Mouse (Mus musculus): Measurements from ENCODE around the gene Tomm40.

Tomm40 gene

GRCm38 (mm10) chr7:19686521-19686920 lies 28.7 kb downstream of the Tomm40 start:
- DNase-seq (ENCODE audit: low spot score), result no peak

- DNase-seq (ENCODE audit: low spot score), result no peak
Measured at GRCm38 (mm10) chr7:19685374-19685773, 29.9 kb downstream of the Tomm40 start.

DNA sequence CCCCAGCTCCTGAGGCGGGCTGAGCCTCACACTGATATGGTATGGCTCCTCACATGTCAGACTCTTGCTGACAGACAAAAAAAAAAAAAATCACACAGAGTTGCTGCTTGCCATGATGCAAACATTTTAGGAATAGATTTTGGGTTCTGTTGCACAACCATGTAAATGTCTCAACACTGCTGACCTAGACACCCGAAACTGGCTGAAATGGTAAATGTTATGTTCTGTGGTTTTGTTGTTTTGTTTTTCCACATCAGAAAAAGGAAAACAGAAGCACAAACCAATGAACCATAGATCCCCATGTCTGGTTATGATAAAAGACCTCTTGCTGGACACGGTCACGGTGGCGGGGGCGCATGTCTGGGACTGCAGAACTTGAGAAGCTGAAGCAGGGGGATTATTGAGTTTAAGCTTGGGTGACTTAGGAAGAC lies 31.5 kb downstream of the Tomm40 start:
- DNase-seq (ENCODE audit: low spot score), result peak; percentile 57

GRCm38 (mm10) chr7:19682979-19683378 lies 32.3 kb downstream of the Tomm40 start:
- no peak for DNase-seq (ENCODE audit: low spot score)

DNA sequence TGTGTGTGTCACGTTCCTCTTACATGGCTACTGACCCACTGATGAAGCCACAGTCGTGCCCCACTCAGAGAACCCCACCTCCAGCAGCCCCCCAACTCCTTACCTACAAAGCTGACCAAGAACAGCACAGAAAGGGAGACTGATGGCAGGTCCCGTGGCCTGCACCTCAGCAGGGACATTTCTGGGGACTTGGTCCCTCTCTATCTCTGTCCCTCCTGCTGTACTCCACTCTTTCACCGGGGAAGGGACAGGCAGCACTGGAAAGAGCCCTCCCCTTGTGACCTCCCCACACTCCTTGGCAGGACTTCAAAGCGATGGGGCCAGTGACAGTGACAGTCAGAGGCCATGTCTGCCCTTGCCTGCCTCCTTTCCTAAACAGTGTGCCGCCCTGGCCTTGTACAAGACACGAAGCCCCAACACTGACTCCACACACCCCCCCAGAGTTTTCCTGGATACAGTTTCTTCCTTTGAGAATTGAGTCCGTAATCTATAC lies 34.0 kb downstream of the Tomm40 start, which contains the start of the genes Gm44805 and Apoc4:
Gene Gm44805, minus strand, starts transcription at position 222 of the 493 bp plus-strand sequence.
Gene Apoc4, minus strand, starts transcription at position 278 of the 493 bp plus-strand sequence.
- DNase-seq (ENCODE audit: low spot score), result no peak

DNA sequence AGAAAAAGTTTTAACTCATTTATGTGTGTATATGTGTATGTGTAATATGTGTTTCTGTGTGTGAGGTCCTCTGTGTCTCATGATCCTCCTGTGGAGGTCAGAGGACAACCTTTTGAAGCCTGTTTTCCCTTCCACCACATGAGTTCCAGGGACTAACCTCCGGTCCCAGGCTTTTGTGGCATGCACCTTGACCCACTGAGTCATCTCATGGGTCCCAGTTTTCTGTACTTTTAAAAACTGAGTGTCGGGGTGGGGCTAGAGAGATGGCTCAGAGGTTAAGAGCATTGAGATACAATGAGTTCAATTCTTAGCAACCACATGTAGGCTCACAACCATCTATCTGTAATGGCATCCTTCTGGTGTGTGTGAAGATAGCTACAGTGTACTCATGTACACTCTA lies 34.5 kb downstream of the Tomm40 start:
- DNase-seq (ENCODE audit: low spot score), result no peak

DNA sequence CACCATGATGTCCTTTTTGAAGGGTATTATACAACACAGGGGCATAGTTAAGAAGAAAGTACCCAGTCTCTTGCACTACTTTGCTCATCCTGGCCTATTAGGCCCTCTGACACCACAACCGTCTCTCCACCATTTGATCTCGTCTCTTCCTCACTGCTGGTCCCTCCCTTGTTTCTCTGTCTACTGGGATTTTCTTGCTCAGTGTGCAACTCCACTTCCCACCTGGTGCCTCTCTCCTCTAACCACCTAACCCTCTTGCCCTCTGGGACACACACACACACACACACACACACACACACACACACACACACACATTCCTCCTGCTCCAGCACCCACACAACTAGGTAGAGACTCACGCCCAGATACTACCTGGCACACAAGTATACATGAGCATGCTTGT lies 36.3 kb downstream of the Tomm40 start:
- no peak for DNase-seq (ENCODE audit: low spot score)

DNA sequence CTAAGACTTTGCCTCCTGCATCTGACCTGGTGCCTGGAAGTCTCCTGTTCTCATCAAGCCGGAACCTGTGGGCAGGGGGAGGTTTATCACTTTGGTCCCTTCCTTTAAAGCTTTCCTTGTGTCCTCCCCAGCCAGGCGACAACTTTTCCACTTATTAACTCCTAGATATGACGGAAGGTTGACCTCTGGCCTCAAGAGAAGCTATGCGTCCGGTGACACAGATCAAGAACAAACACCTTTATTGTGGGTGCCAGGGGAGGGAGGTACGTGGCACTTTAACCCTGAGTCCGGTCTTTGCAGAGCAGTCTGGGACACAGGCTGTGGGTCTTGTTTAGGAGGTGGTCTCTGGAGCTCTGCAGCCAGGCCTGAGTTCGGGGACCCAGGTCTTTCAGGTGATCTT lies 37.4 kb downstream of the Tomm40 start, which contains the start of gene Apoc2:
Gene Apoc2, minus strand, starts transcription at position 70 of the 400 bp plus-strand sequence.
- DNase-seq (ENCODE audit: low spot score), result no peak

GRCm38 (mm10) chr7:19676662-19677061 lies 38.6 kb downstream of the Tomm40 start:
- no peak for DNase-seq (ENCODE audit: low spot score)

GRCm38 (mm10) chr7:19675824-19676223 lies 39.4 kb downstream of the Tomm40 start:
- DNase-seq (ENCODE audit: low spot score), result peak; percentile 43

DNA sequence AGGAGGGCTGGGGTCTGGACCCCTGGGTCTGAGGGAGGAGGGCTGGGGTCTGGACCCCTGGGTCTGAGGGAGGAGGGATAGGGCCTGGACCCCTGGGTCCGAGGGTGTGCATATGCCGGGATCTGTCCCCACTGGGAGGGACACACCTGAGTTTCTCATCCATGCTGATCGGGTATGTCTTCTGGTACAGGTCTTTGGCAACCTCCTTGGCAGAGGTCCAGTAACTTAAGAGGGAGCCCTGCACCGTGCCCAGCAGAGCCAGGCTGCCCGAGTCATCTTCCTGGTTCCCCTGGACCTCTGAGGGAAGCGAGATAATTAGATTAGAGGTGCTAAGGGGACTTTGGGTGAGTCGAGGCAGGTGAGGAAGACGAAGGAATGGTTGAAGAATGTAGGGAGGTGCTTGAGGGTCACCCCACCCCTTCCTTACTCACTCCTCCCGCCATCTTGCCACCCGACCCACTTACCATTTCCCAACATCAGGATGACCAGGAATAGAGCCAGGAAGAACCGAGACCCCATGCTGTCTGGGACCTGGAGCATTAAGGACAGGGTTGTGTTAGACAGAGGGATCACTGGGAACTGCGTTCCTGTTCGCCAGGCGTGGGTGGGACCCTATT lies 42.0 kb downstream of the Tomm40 start:
- no peak for DNase-seq (ENCODE audit: low spot score)

DNA sequence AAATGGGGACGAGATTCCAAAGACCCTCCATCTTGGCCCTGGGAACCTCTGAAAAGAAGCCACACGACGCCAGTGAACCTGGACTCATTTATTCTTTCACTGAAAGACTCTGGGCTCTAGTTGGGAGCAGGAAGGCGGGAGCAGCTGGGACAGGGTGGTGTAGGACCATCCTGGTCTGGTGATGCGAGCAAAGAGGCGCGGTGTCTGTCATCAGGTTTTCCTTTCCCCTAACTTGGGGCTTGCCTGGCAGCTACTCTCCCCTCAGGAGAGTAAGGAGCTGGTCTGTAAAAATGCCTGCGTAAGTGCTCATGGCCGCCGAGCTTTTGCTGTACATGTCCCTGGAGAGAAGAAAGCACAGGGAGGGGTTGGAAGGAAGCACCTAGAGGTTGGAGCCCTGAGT lies 43.7 kb downstream of the Tomm40 start:
- DNase-seq (ENCODE audit: low spot score), result no peak

DNA sequence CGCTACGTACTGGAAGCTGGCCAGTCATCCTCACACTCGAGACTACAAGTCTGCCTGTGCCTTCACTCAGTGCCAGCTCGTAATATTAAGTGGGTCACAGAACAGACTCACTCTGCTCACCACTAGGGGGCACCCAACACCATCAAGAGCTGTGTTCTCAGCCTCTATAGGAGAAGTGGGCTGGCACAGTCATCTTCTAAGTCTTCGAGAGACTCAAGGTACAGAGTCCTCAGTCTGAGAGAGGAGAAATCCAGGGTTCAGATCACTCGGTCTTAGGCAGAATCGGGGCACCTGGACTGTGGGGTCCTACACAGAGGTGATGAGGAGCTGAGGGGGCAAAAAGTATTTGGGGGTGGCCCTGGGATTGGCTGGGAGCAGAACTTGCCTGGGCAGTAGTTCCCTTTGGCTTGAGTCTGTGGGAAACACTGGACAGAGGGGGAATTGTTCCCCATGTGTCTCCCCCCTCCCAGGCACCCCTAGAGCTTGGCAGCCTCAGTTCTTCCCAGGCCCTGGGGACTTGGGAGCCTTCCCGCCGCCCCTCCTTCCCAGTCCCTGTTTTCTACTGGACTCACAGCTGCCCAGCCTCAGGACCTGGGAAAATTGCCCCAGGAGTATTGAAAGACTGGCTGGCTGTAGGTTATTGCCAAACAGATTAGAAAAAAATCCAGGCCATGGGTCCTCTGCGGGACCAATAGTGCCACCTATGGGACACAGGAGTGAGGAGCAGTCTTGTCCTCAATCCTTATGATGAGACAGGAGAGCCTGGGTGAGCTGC lies 46.1 kb downstream of the Tomm40 start:
- peak; percentile 97 for DNase-seq (ENCODE audit: low spot score)

DNA sequence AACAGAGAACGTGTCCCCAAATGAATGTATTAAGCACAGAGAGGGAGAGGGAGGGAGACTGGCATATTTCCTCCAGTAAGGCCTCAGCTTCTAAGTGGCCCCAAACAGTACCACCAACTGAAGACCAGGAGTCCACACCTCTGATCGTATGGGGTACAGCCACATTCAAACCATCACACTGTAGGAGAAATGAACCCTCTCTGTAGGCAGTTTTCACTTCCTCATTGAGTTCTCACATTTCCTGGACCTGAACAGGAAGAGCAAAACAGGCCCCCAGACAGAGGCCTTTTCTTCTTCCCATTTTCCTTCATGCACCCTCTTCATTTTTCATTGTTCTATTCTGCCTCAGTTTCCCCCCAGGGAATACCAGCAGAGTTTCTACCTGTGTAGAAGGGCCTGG lies 47.8 kb downstream of the Tomm40 start:
- DNase-seq (ENCODE audit: low spot score), result no peak

DNA sequence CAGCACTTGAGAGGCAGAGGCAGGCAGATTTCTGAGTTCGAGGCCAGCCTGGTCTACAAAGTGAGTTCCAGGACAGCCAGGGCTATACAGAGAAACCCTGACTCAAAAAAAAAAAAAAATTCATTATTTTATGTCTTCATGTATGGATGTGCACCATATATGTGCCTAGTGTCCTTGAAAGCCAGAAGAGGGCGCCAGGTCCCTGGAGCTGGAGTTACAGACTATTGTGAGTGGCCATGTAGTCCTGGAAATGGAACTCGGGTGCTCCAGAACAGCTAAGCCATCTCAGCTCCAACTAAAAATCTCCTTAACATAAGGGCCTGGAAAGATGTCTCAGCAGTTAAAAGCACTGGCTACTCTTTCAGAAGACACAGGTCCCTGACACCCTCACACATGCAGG lies 48.5 kb downstream of the Tomm40 start:
- DNase-seq (ENCODE audit: low spot score), result peak; percentile 14

GRCm38 (mm10) chr7:19664955-19665841 lies 50.0 kb downstream of the Tomm40 start, which contains the start of gene Clptm1:
Clptm1 (minus strand) TSS chr7:19665033.
- DNase-seq (ENCODE audit: low spot score), result peak; percentile 96

GRCm38 (mm10) chr7:19664455-19664954 lies 50.7 kb downstream of the Tomm40 start:
- DNase-seq (ENCODE audit: low spot score), result no peak

- DNase-seq (ENCODE audit: low spot score), result no peak
Measured at GRCm38 (mm10) chr7:19663940-19664339, 51.3 kb downstream of the Tomm40 start.

- DNase-seq (ENCODE audit: low spot score), result no peak
Measured at GRCm38 (mm10) chr7:19652614-19653013, 62.6 kb downstream of the Tomm40 start.

All from adipocyte (in vitro differentiated cells).